Mouse (Mus musculus): ENCODE measurements at regions not wholly inside any gene's neighbourhood (a gene's known extent, or its start where the extent isn't known, plus 50 kb on each side); places are given as distances from the start of the nearest gene placed in this dataset.

DNA sequence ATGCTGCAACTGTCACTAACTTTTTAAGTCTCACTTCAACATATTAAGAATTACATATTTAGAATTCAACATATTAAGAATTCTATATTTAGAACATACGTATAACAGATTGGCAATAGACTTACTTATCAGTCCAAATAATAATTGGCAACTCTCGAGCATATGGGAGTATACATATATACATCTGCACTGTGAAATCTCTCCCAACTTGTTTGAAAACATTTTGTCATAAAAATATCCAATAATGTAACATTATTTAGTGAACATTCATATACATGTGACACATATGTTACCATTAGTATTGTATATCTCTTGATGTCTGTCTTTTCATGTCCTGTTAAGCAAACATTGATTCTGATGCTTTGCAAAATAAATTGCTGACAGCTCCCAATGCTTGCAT, 768.8 kb upstream of the Cdh18 start:
- Histone ChIP-seq H3K4me3 (ENCODE audit: low read depth, low read length) (no peak overlapping the region), H3K36me3 (ENCODE audit: control insufficient read depth, insufficient read depth, low read length) (no peaks in the 10 kb centered on the region), H3K4me1 (ENCODE audit: control insufficient read depth, insufficient read depth, low read length) (no peaks in the 10 kb centered on the region), H3K9me3 (ENCODE audit: control insufficient read depth, low read length) (no peaks in the 10 kb centered on the region), H3K4me2 (ENCODE audit: low read depth, low read length) (no peak overlapping the region), H3K27ac (replicated peaks; ENCODE audit: low read depth, low read length) (no peak overlapping the region), H3K27me3 (replicated peaks; ENCODE audit: control insufficient read depth, insufficient read depth, low read length) (no peaks in the 10 kb centered on the region), H3K9ac (ENCODE audit: low read depth, low read length) (no peak overlapping the region)
- WGBS, result 73% methylated on average over 2 of the region's 2 CpGs
- DNase-seq (ENCODE audit: low spot score) (no peak), ATAC-seq (ENCODE audit: low read depth) (no peak)

DNA sequence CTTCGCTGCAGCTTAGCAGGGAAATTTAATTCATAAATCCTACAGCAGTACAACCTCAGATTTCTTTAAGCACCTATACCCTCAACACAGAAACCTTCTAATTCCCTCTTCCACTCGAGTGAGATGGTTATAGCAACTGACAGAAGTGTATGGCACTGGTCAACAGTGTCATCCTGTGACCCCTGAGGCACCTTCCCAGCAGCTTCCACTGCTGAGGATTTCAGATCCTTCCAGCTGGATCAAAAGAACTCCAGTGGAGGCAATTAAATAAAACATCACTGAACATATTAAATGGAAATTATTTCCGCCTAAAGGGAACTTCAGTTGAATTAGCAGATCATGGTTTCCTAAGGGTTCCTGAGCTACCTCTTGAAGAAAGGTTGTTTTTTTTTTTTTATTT, 768.1 kb upstream of the Cdh18 start:
- Histone ChIP-seq H3K4me3 (ENCODE audit: low read depth, low read length) (no peak overlapping the region), H3K9ac (ENCODE audit: low read depth, low read length) (no peak overlapping the region), H3K36me3 (ENCODE audit: control insufficient read depth, insufficient read depth, low read length) (no peaks in the 10 kb centered on the region), H3K27ac (replicated peaks; ENCODE audit: low read depth, low read length) (no peak overlapping the region), H3K27me3 (replicated peaks; ENCODE audit: control insufficient read depth, insufficient read depth, low read length) (no peaks in the 10 kb centered on the region), H3K9me3 (ENCODE audit: control insufficient read depth, low read length) (no peaks in the 10 kb centered on the region), H3K4me2 (ENCODE audit: low read depth, low read length) (no peak overlapping the region), H3K4me1 (ENCODE audit: control insufficient read depth, insufficient read depth, low read length) (no peaks in the 10 kb centered on the region)
- DNase-seq (ENCODE audit: low spot score) (peak; percentile 3), ATAC-seq (ENCODE audit: low read depth) (no peak)
- 55% methylated on average over 3 of the region's 3 CpGs for WGBS
